Comparison of ENCODE assay signal across 11 mouse cellular contexts in genomic region chr14:62288731-62289130, GRCm38 (mm10).
"Had no signal": no experiment of that assay in that cellular context is flagged by ENCODE, and none has a peak within 500 bp of the region (broad histone marks: within the 10 kb centered on the region; RNA-seq: fewer than 3 reads in every experiment).

No protein-coding gene starts in this region.

- DNase-seq: gastrocnemius, adult 2 months; gastrocnemius, postnatal 10 days; gastrocnemius, postnatal 25 days; heart, adult 2 months; heart, postnatal 10 days; heart, postnatal 4 days; kidney, postnatal 10 days; kidney, postnatal 4 days; liver; liver, embryonic 13.5 days; liver, postnatal 0 days had no signal
